15 mouse cellular contexts compared by ENCODE assay signal in genomic region chr13:48074630-48075029, GRCm38 (mm10).
DNase-seq lines count a peak whose midpoint lies in the region; ATAC-seq and TF ChIP-seq lines count a peak whose summit lies in the region.
"Had no signal": no experiment of that assay in that cellular context is flagged by ENCODE, and none has a peak within 500 bp of the region (broad histone marks: within the 10 kb centered on the region; RNA-seq: fewer than 3 reads in every experiment).

No protein-coding gene starts in this region.

- peak; percentile 54; the same call in 1 of the 2 replicates for ATAC-seq in lung, embryonic 14.5 days (ENCODE audit: insufficient read depth)
- no peak for ATAC-seq in forebrain, embryonic 11.5 days (replicated peaks; ENCODE audit: low FRiP score)
- ATAC-seq in neural tube, embryonic 15.5 days (ENCODE audit: low FRiP score) = no peak
- ATAC-seq: intestine, embryonic 15.5 days had no signal

- H3K27ac ChIP-seq in lung, embryonic 14.5 days (ENCODE audit: low read depth) = no peak overlapping the region
- no peak overlapping the region for H3K27ac ChIP-seq in forebrain, embryonic 11.5 days (ENCODE audit: low read depth, low read length)
- H3K27ac ChIP-seq in neural tube, embryonic 15.5 days (replicated peaks) = no peak overlapping the region
- H3K27ac ChIP-seq: embryonic facial prominence, embryonic 13.5 days; heart, adult 2 months; intestine, embryonic 15.5 days had no signal

- H3K4me3 ChIP-seq in lung, embryonic 14.5 days (ENCODE audit: low read depth, low read length) = no peak overlapping the region
- H3K4me3 ChIP-seq in forebrain, embryonic 11.5 days (ENCODE audit: low read depth, low read length) = no peak overlapping the region
- H3K4me3 ChIP-seq in neural tube, embryonic 15.5 days (replicated peaks) = no peak overlapping the region
- H3K4me3 ChIP-seq: embryonic facial prominence, embryonic 13.5 days; heart, adult 2 months; intestine, embryonic 15.5 days; myocyte had no signal

- H3K36me3 ChIP-seq in lung, embryonic 14.5 days (ENCODE audit: insufficient read depth) = no peaks in the 10 kb centered on the region
- H3K36me3 ChIP-seq in forebrain, embryonic 11.5 days (ENCODE audit: control insufficient read depth, insufficient read depth, low read length) = no peaks in the 10 kb centered on the region
- H3K36me3 ChIP-seq in neural tube, embryonic 15.5 days = no peaks in the 10 kb centered on the region
- H3K36me3 ChIP-seq: embryonic facial prominence, embryonic 13.5 days; G1E; intestine, embryonic 15.5 days had no signal

- no peak overlapping the region for H3K9ac ChIP-seq in lung, embryonic 14.5 days
- no peak overlapping the region for H3K9ac ChIP-seq in forebrain, embryonic 11.5 days (ENCODE audit: low read length)
- no peak overlapping the region for H3K9ac ChIP-seq in neural tube, embryonic 15.5 days (replicated peaks)
- H3K9ac ChIP-seq: embryonic facial prominence, embryonic 13.5 days; intestine, embryonic 15.5 days had no signal

- no peaks in the 10 kb centered on the region for H3K9me3 ChIP-seq in lung, embryonic 14.5 days (ENCODE audit: low read depth, low read length)
- H3K9me3 ChIP-seq in forebrain, embryonic 11.5 days (ENCODE audit: control insufficient read depth, low read length) = no peaks in the 10 kb centered on the region
- H3K9me3 ChIP-seq in neural tube, embryonic 15.5 days (replicated peaks) = no peaks in the 10 kb centered on the region
- H3K9me3 ChIP-seq: embryonic facial prominence, embryonic 13.5 days; intestine, embryonic 15.5 days had no signal

- H3K4me1 ChIP-seq in lung, embryonic 14.5 days (ENCODE audit: insufficient read depth) = no peaks in the 10 kb centered on the region
- H3K4me1 ChIP-seq in forebrain, embryonic 11.5 days (replicated peaks; ENCODE audit: control insufficient read depth, insufficient read depth, low read length) = no peaks in the 10 kb centered on the region; the same call in 1 of the 2 replicates
- H3K4me1 ChIP-seq in neural tube, embryonic 15.5 days = peaks cover 5% of the 10 kb centered on the region
- H3K4me1 ChIP-seq: embryonic facial prominence, embryonic 13.5 days; intestine, embryonic 15.5 days had no signal

- peak; percentile 64 for DNase-seq in lung, embryonic 14.5 days
- no peak for DNase-seq in lung, postnatal 4 days
- DNase-seq in Muller cell, postnatal 12 days (ENCODE audit: inconsistent ontology term) = peak; percentile 85
- peak; percentile 21 for DNase-seq in adrenal gland, postnatal 25 days
- peak; percentile 20 for DNase-seq in lung, postnatal 14 days
- no peak for DNase-seq in heart, adult 11 months
- no peak for DNase-seq in forebrain, embryonic 11.5 days (ENCODE audit: low spot score)
- DNase-seq: cerebellum, adult 18-20 months; heart, adult 2 months; heart, postnatal 36 days had no signal

- no peaks in the 10 kb centered on the region for H3K27me3 ChIP-seq in lung, embryonic 14.5 days (ENCODE audit: insufficient read depth, low read length)
- H3K27me3 ChIP-seq in forebrain, embryonic 11.5 days (ENCODE audit: control insufficient read depth, insufficient read depth, low read length) = no peaks in the 10 kb centered on the region
- H3K27me3 ChIP-seq in neural tube, embryonic 15.5 days (replicated peaks) = no peaks in the 10 kb centered on the region
- H3K27me3 ChIP-seq: embryonic facial prominence, embryonic 13.5 days; intestine, embryonic 15.5 days had no signal

- no peak overlapping the region for H3K4me2 ChIP-seq in lung, embryonic 14.5 days
- H3K4me2 ChIP-seq in forebrain, embryonic 11.5 days (ENCODE audit: low read depth, low read length, severe bottlenecking) = no peak overlapping the region
- H3K4me2 ChIP-seq in neural tube, embryonic 15.5 days = no peak overlapping the region
- H3K4me2 ChIP-seq: embryonic facial prominence, embryonic 13.5 days; intestine, embryonic 15.5 days had no signal

- TF ChIP-seq CTCF in lung, embryonic 14.5 days (IDR thresholded peaks at IDR 0.05; ENCODE audit: low read depth) = no peak

Comparison
In these comparisons a context has a peak if more than half of its experiments do, and no peak if none do; other contexts are left out.
1. DNase-seq: peak in lung, embryonic 14.5 days (single experiment), Muller cell, postnatal 12 days (single experiment), adrenal gland, postnatal 25 days (single experiment) and lung, postnatal 14 days (single experiment); none in lung, postnatal 4 days (0 of 2), heart, adult 11 months (single experiment) and forebrain, embryonic 11.5 days (single experiment).